Mouse (Mus musculus) forebrain, embryonic 15.5 days (tissue): ENCODE measurements around the gene Cdc42bpg. TPM values are rescaled to one million over a fixed set of nuclear protein-coding genes. Genes with fewer than 3 reads are reported as not detected.

Experiments used
- ATAC-seq: fragments of 200-750 bp; cut with Nextera tagmentation; replicated peaks from 2 replicates; pipeline ENCODE4 v1.8.0; 2017; ENCODE audit warnings: mild to moderate bottlenecking, moderate TSS enrichment, moderate library complexity
- H3K27ac ChIP-seq: fragments of 300-500 bp; sonication (generic); replicated peaks from 2 replicates; pipeline ENCODE4 v1.5.1; 2015; ENCODE audit warnings: mild to moderate bottlenecking, inconsistent platforms
- H3K27me3 ChIP-seq: fragments of 300-500 bp; sonication (generic); 2 replicates; pipeline ENCODE4 v1.6.1; 2015; ENCODE audit warnings: inconsistent platforms
- H3K36me3 ChIP-seq: fragments of 300-500 bp; sonication (generic); 2 replicates; pipeline ENCODE4 v1.6.1; 2015; ENCODE audit warnings: mild to moderate bottlenecking, inconsistent platforms
- H3K4me1 ChIP-seq: fragments of 300-500 bp; sonication (generic); 2 replicates; pipeline ENCODE4 v1.6.1; 2015; ENCODE audit warnings: inconsistent platforms
- H3K4me2 ChIP-seq: fragments of 300-500 bp; sonication (generic); replicated peaks from 2 replicates; pipeline ENCODE4 v1.6.1; 2015; ENCODE audit warnings: mild to moderate bottlenecking, inconsistent platforms
- H3K4me3 ChIP-seq: fragments of 300-500 bp; sonication (generic); 2 replicates; pipeline ENCODE4 v1.5.1; 2015; ENCODE audit warnings: mild to moderate bottlenecking, inconsistent platforms
- H3K9ac ChIP-seq: fragments of 300-500 bp; sonication (generic); replicated peaks from 2 replicates; pipeline ENCODE4 v1.6.1; 2015; ENCODE audit warnings: mild to moderate bottlenecking, inconsistent platforms
- H3K9me3 ChIP-seq: fragments of 300-500 bp; sonication (generic); 2 replicates; pipeline ENCODE4 v1.6.1; 2016; ENCODE audit warnings: inconsistent platforms
- WGBS: fragments of 180-500 bp; shearing (Covaris S2); methylation state at CpG from one replicate; pipeline ENCODE4 v1.1.7; 2015; ENCODE audit warnings: mixed read lengths; 5-methylcytosine and 5-hydroxymethylcytosine counted together
- polyA plus RNA-seq: library from polyadenylated mRNA; unstranded; fragments of >200 nt; fragmentation: Nextera tagmentation; extraction: Ambion mirVana; gene quantifications from 2 replicates; pipeline ENCODE4 v1.2.1, GENCODE M21; 2015

Cdc42bpg gene
- polyA plus RNA-seq, 1 experiment from 2014 or later = 0.67 TPM

- WGBS = 45% methylated on average over 6 of the region's 6 CpGs
- ATAC-seq = no peak
- H3K9ac ChIP-seq = peak overlapping the region; percentile 73
- peaks cover 22% of the 10 kb centered on the region for H3K36me3 ChIP-seq
- H3K27me3 ChIP-seq = no peaks in the 10 kb centered on the region
- H3K4me3 ChIP-seq = peak overlapping the region; percentile 69
- peaks cover 36% of the 10 kb centered on the region for H3K4me1 ChIP-seq
- H3K9me3 ChIP-seq = no peaks in the 10 kb centered on the region
- H3K4me2 ChIP-seq = peak overlapping the region; percentile 86
- H3K27ac ChIP-seq = no peak overlapping the region
Observed at GRCm38 (mm10) chr19:6278439-6279073, 27.7 kb upstream of the Cdc42bpg start.

GRCm38 (mm10) chr19:6279481-6280144 lies 26.6 kb upstream of the Cdc42bpg start:
- H3K4me3 ChIP-seq = peak overlapping the region; percentile 69; the same call in 1 of the 2 replicates
- ATAC-seq = no peak
- 88% methylated on average over 6 of the region's 6 CpGs for WGBS
- peak overlapping the region; percentile 86; the same call in 1 of the 2 replicates for H3K4me2 ChIP-seq
- H3K27ac ChIP-seq = no peak overlapping the region
- no peaks in the 10 kb centered on the region for H3K9me3 ChIP-seq
- H3K36me3 ChIP-seq = peaks cover 29% of the 10 kb centered on the region
- H3K9ac ChIP-seq = peak overlapping the region; percentile 0; the same call in 1 of the 2 replicates
- no peaks in the 10 kb centered on the region for H3K27me3 ChIP-seq
- peaks cover 36% of the 10 kb centered on the region for H3K4me1 ChIP-seq

GRCm38 (mm10) chr19:6280554-6280953 lies 25.7 kb upstream of the Cdc42bpg start:
- Histone ChIP-seq H3K9ac (no peak overlapping the region; the same call in 1 of the 2 replicates), H3K4me1 (peaks cover 35% of the 10 kb centered on the region), H3K4me3 (no peak overlapping the region), H3K4me2 (no peak overlapping the region), H3K36me3 (peaks cover 38% of the 10 kb centered on the region), H3K27me3 (no peaks in the 10 kb centered on the region), H3K9me3 (no peaks in the 10 kb centered on the region), H3K27ac (no peak overlapping the region)
- 95% methylated on average over 7 of the region's 7 CpGs for WGBS
- no peak for ATAC-seq

GRCm38 (mm10) chr19:6281122-6282020 lies 24.9 kb upstream of the Cdc42bpg start:
- Histone ChIP-seq H3K27me3 (no peaks in the 10 kb centered on the region), H3K9ac (no peak overlapping the region), H3K4me3 (no peak overlapping the region), H3K4me1 (peaks cover 28% of the 10 kb centered on the region), H3K4me2 (no peak overlapping the region), H3K36me3 (peaks cover 43% of the 10 kb centered on the region), H3K27ac (no peak overlapping the region), H3K9me3 (no peaks in the 10 kb centered on the region)
- ATAC-seq = no peak
- 87% methylated on average over 14 of the region's 14 CpGs for WGBS

GRCm38 (mm10) chr19:6283001-6283400 lies 23.3 kb upstream of the Cdc42bpg start:
- Histone ChIP-seq H3K27ac (no peak overlapping the region), H3K4me2 (no peak overlapping the region), H3K9ac (no peak overlapping the region), H3K9me3 (no peaks in the 10 kb centered on the region), H3K4me1 (peaks cover 22% of the 10 kb centered on the region), H3K4me3 (no peak overlapping the region), H3K27me3 (no peaks in the 10 kb centered on the region), H3K36me3 (peaks cover 43% of the 10 kb centered on the region)
- WGBS = 86% methylated on average over 5 of the region's 5 CpGs
- ATAC-seq = no peak

- Histone ChIP-seq H3K27ac (no peak overlapping the region), H3K9ac (no peak overlapping the region), H3K27me3 (no peaks in the 10 kb centered on the region), H3K36me3 (peaks cover 43% of the 10 kb centered on the region), H3K4me3 (no peak overlapping the region), H3K4me2 (no peak overlapping the region), H3K4me1 (peaks cover 7% of the 10 kb centered on the region), H3K9me3 (no peaks in the 10 kb centered on the region)
- WGBS = 93% methylated on average over 12 of the region's 12 CpGs
- ATAC-seq = no peak
Observed at GRCm38 (mm10) chr19:6284502-6284901, 21.8 kb upstream of the Cdc42bpg start.

- no peak for ATAC-seq
- no peaks in the 10 kb centered on the region for H3K9me3 ChIP-seq
- peaks cover 41% of the 10 kb centered on the region for H3K36me3 ChIP-seq
- H3K27me3 ChIP-seq = no peaks in the 10 kb centered on the region
- no peaks in the 10 kb centered on the region for H3K4me1 ChIP-seq
- no peak overlapping the region for H3K9ac ChIP-seq
- H3K4me3 ChIP-seq = no peak overlapping the region
- 86% methylated on average over 8 of the region's 8 CpGs for WGBS
- no peak overlapping the region for H3K27ac ChIP-seq
- H3K4me2 ChIP-seq = no peak overlapping the region
Observed at GRCm38 (mm10) chr19:6285226-6285625, 21.0 kb upstream of the Cdc42bpg start.

- no peak overlapping the region for H3K4me2 ChIP-seq
- H3K4me1 ChIP-seq = no peaks in the 10 kb centered on the region
- no peaks in the 10 kb centered on the region for H3K27me3 ChIP-seq
- peaks cover 38% of the 10 kb centered on the region for H3K36me3 ChIP-seq
- H3K4me3 ChIP-seq = no peak overlapping the region
- H3K9me3 ChIP-seq = no peaks in the 10 kb centered on the region
- no peak overlapping the region for H3K27ac ChIP-seq
- 81% methylated on average over 7 of the region's 7 CpGs for WGBS
- ATAC-seq = no peak
- no peak overlapping the region for H3K9ac ChIP-seq
Observed at GRCm38 (mm10) chr19:6285632-6286433, 20.4 kb upstream of the Cdc42bpg start.

GRCm38 (mm10) chr19:6286434-6287401 lies 19.5 kb upstream of the Cdc42bpg start:
- Histone ChIP-seq H3K9ac (no peak overlapping the region), H3K9me3 (no peaks in the 10 kb centered on the region), H3K36me3 (peaks cover 38% of the 10 kb centered on the region), H3K4me2 (no peak overlapping the region), H3K4me3 (no peak overlapping the region), H3K27me3 (no peaks in the 10 kb centered on the region), H3K4me1 (no peaks in the 10 kb centered on the region), H3K27ac (no peak overlapping the region)
- ATAC-seq = no peak
- WGBS = 85% methylated on average over 19 of the region's 19 CpGs

- H3K27ac ChIP-seq = no peak overlapping the region
- no peaks in the 10 kb centered on the region for H3K4me1 ChIP-seq
- peaks cover 23% of the 10 kb centered on the region for H3K36me3 ChIP-seq
- no peak overlapping the region for H3K4me3 ChIP-seq
- no peaks in the 10 kb centered on the region for H3K9me3 ChIP-seq
- no peak for ATAC-seq
- no peaks in the 10 kb centered on the region for H3K27me3 ChIP-seq
- H3K9ac ChIP-seq = no peak overlapping the region
- no peak overlapping the region for H3K4me2 ChIP-seq
- 78% methylated on average over 13 of the region's 13 CpGs for WGBS
Observed at GRCm38 (mm10) chr19:6288236-6288894, 17.9 kb upstream of the Cdc42bpg start.
